Comparison of ENCODE assay signal across 16 mouse cellular contexts in the genomic region with DNA sequence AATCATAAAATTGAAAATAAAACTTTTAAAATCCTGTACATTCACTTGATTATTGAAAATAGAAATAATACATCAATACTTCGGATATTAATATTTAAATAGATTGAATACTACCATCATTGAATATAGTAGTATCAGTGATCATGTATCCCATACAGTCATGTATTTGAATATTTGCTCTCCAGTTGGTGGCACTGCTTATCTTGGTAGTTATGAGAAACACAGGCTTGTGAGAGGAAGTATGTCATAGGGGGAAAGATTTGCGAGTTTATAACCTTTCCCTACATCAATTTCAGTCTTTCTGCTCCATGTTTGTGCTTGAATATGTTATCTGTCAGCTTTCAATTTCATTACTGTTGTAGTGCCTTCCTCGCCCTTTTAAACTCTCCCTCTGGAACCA.
"Had no signal": no experiment of that assay in that cellular context is flagged by ENCODE, and none has a peak within 500 bp of the region (broad histone marks: within the 10 kb centered on the region; RNA-seq: fewer than 3 reads in every experiment).

No protein-coding gene starts in this region.

- H3K9me3 ChIP-seq: neural tube, embryonic 13.5 days; neural tube, embryonic 15.5 days; stomach, embryonic 15.5 days had no signal

- H3K27me3 ChIP-seq: neural tube, embryonic 13.5 days; neural tube, embryonic 15.5 days; stomach, embryonic 15.5 days had no signal

- H3K36me3 ChIP-seq: neural tube, embryonic 13.5 days; neural tube, embryonic 15.5 days; stomach, embryonic 15.5 days had no signal

- H3K27ac ChIP-seq: neural tube, embryonic 13.5 days; neural tube, embryonic 15.5 days; stomach, embryonic 15.5 days; stomach, postnatal 0 days had no signal

- H3K4me2 ChIP-seq: neural tube, embryonic 13.5 days; neural tube, embryonic 15.5 days; stomach, embryonic 15.5 days had no signal

- H3K4me3 ChIP-seq: neural tube, embryonic 13.5 days; neural tube, embryonic 15.5 days; stomach, embryonic 15.5 days had no signal

- H3K9ac ChIP-seq: neural tube, embryonic 13.5 days; neural tube, embryonic 15.5 days; stomach, embryonic 15.5 days had no signal

- DNase-seq: retina, postnatal 1 day; right cerebral cortex, adult 18-20 months; right cerebral cortex, postnatal 14 days; right cerebral cortex, postnatal 25 days; right cerebral cortex, postnatal 4 days; spleen, adult 18-20 months; thymus, adult 18-20 months; thymus, adult 2 months; thymus, postnatal 14 days; thymus, postnatal 25 days; thymus, postnatal 36 days; thymus, postnatal 4 days had no signal

- H3K4me1 ChIP-seq: neural tube, embryonic 13.5 days; neural tube, embryonic 15.5 days; stomach, embryonic 15.5 days had no signal
